Mouse (Mus musculus): ENCODE measurements around the gene Olfr1311. TPM values are rescaled to one million over a fixed set of nuclear protein-coding genes. Genes with fewer than 3 reads are reported as not detected.
"Not testable (repeated sequence)": the region's sequence is repeated elsewhere in the genome, so short reads cannot be mapped to it uniquely, and the experiment has no call there.

The Olfr1311 gene
- not detected in 2 replicates for total RNA-seq (2017)

DNA sequence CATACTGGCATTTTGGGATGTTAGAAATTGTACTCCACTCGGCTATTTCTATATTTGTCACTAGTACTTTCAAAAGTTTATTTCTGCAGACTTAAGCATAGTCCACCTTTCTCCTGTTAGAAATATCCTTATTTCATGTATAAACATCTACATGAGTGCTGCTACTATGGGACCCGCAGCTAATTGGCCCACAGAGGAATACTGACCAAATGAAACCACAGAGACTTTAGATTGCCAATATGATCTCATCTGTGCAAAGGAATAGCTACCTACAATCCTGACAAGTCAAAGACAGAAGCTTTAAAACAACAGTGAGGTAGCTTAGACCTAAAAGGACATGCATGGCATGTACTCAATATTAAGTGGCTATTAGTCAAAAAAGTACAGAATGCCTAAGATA is at the start of gene Olfr1311:
Gene Olfr1311, minus strand, starts transcription at position 101 of the 400 bp plus-strand sequence.
- no peak for ATAC-seq (ENCODE audit: extremely low read depth, insufficient number of reproducible peaks, low FRiP score, poor library complexity, severe bottlenecking)

- no peak for ATAC-seq (ENCODE audit: extremely low read depth, insufficient number of reproducible peaks, low FRiP score, poor library complexity, severe bottlenecking)
Measured at GRCm38 (mm10) chr2:112050138-112050537, 25.9 kb upstream of the Olfr1311 start, which contains the start of gene Olfr1312. Olfr1312 (minus strand) TSS chr2:112050238.

DNA sequence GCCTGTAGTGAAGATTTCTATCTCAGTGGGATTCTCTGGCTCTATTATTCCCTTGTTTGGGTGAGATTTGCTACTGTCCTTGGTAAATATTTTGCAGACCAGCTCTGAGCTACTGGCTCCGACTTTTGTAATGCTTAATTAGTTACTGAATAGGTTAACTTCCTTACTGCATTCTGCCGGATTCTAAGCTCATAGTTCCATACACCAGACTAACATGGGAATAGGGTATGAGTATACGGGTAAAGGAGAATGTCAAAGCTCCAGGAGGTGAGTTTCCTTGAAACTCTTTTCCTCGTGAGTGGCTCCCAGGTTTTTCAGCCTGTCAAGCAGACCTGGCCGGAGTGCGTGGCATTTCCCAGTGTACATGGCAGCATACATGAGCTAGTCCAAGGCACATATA is 2.8 kb upstream of the Olfr1311 start:
- ATAC-seq (ENCODE audit: extremely low read depth, insufficient number of reproducible peaks, low FRiP score, poor library complexity, severe bottlenecking), result not testable (repeated sequence)

- ATAC-seq (ENCODE audit: extremely low read depth, insufficient number of reproducible peaks, low FRiP score, poor library complexity, severe bottlenecking), result no peak
Measured at GRCm38 (mm10) chr2:112014900-112015299, 9.3 kb downstream of the Olfr1311 start.

GRCm38 (mm10) chr2:112012608-112013007 is 11.6 kb downstream of the Olfr1311 start, which contains the start of gene Olfr1310:
Olfr1310 (minus strand) TSS chr2:112012708.
- no peak for ATAC-seq (ENCODE audit: extremely low read depth, insufficient number of reproducible peaks, low FRiP score, poor library complexity, severe bottlenecking)

DNA sequence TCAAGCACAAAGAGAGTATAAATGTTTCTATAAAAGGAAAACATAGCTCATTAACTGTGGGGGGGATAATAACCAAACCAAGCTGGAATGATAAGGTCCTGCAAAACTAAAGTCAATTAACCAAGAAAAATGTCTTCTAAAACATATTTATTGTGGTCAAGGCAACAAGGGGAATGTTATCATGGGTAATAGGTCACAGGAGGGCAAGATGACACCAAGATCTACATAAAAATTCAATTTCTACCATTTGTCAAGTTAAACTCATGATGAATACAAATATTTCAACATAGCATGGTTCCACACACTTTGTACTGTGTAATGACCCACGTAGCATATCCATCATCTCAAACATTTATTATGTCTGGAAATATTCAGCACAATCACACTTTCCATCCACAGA is 34.0 kb downstream of the Olfr1311 start, which contains the start of gene Olfr1309:
Gene Olfr1309, minus strand, starts transcription at position 101 of the 400 bp plus-strand sequence.
- no peak for ATAC-seq (ENCODE audit: extremely low read depth, insufficient number of reproducible peaks, low FRiP score, poor library complexity, severe bottlenecking)

Other genes with a start within 250 kb of the Olfr1311 start
- 0.25 TPM in 1 of 2 replicates, not detected in the other for gene Olfr1302, start 247.0 kb downstream of the Olfr1311 start, total RNA-seq (2017)
- not detected in 2 replicates for gene Olfr1303, start 204.1 kb downstream of the Olfr1311 start, total RNA-seq (2017)
- not detected in 2 replicates for gene Olfr1305, start 147.3 kb downstream of the Olfr1311 start, total RNA-seq (2017)
- gene Olfr1306, start 108.1 kb downstream of the Olfr1311 start, total RNA-seq (2017), result not detected in 2 replicates
- under 0.01 and 0.12 TPM in 2 replicates for gene Olfr1307, start 75.0 kb downstream of the Olfr1311 start, total RNA-seq (2017)
- gene Olfr1308, start 59.5 kb downstream of the Olfr1311 start, total RNA-seq (2017), result not detected in 2 replicates
- gene Olfr1309, start 34.1 kb downstream of the Olfr1311 start, total RNA-seq (2017), result not detected in 2 replicates
- 1.4 TPM in 1 of 2 replicates, not detected in the other for gene Olfr1310, start 11.7 kb downstream of the Olfr1311 start, total RNA-seq (2017)
- not detected in 2 replicates for gene Olfr1312, start 25.8 kb upstream of the Olfr1311 start, total RNA-seq (2017)
- gene Olfr1313, start 53.4 kb upstream of the Olfr1311 start, total RNA-seq (2017), result not detected in 2 replicates
- not detected in 2 replicates for gene Olfr1314, start 72.4 kb upstream of the Olfr1311 start, total RNA-seq (2017)
- gene Olfr1315-ps1, start 91.0 kb upstream of the Olfr1311 start, total RNA-seq (2017), result not detected in 2 replicates
- gene Olfr1316, start 110.6 kb upstream of the Olfr1311 start, total RNA-seq (2017), result not detected in 2 replicates
- not detected in 2 replicates for gene Olfr1317, start 115.9 kb upstream of the Olfr1311 start, total RNA-seq (2017)
- gene Olfr1318, start 129.8 kb upstream of the Olfr1311 start, total RNA-seq (2017), result not detected in 2 replicates
- gene Lpcat4, start 215.1 kb upstream of the Olfr1311 start, total RNA-seq (2017), result 12.5 and 19.2 TPM in 2 replicates
- gene Nutm1, start 234.9 kb upstream of the Olfr1311 start, total RNA-seq (2017), result not detected in 2 replicates
- gene Nop10, start 237.5 kb upstream of the Olfr1311 start, total RNA-seq (2017), result 34.6 and 45.7 TPM in 2 replicates
- 376 and 406 TPM in 2 replicates for gene Slc12a6, start 241.4 kb upstream of the Olfr1311 start, total RNA-seq (2017)
- 2.0 TPM in 1 of 2 replicates, not detected in the other for gene Gm21985, start 241.9 kb upstream of the Olfr1311 start, total RNA-seq (2017)